Mouse (Mus musculus) lung, postnatal 0 days (tissue): Measurements from ENCODE around the gene Snx7. TPM values are rescaled to one million over a fixed set of nuclear protein-coding genes. Genes with fewer than 3 reads are reported as not detected.

Source experiments
- ATAC-seq: fragments of 200-750 bp; cut with Nextera tagmentation; 2 replicates; pipeline ENCODE4 v1.8.0; 2017; ENCODE audit warnings: moderate library complexity
- DNase-seq: peaks from one replicate; pipeline ENCODE4 v3.0.0-alpha.2; 2016; ENCODE audit warnings: low spot score
- H3K27ac ChIP-seq: fragments of 300-500 bp; sonication (generic); 2 replicates; pipeline ENCODE4 v1.5.1; 2014; ENCODE audit warnings: antibody characterized with exemption, mild to moderate bottlenecking, low read length, mixed read lengths
- H3K27me3 ChIP-seq: fragments of 300-500 bp; sonication (generic); replicated peaks from 2 replicates; pipeline ENCODE4 v1.6.1; 2014; ENCODE audit warnings: low read length, mixed read lengths; ENCODE audit not compliant: insufficient read depth
- H3K36me3 ChIP-seq: fragments of 300-500 bp; sonication (generic); 2 replicates; pipeline ENCODE4 v1.6.1; 2014; ENCODE audit warnings: low read length, mixed read lengths; ENCODE audit not compliant: insufficient read depth
- H3K4me1 ChIP-seq: fragments of 300-500 bp; sonication (generic); 2 replicates; pipeline ENCODE4 v1.6.1; 2014; ENCODE audit warnings: antibody characterized with exemption, low read depth, low read length, mixed read lengths; ENCODE audit not compliant: insufficient read depth
- H3K4me2 ChIP-seq: fragments of 300-500 bp; sonication (generic); replicated peaks from 2 replicates; pipeline ENCODE4 v1.6.1; 2014; ENCODE audit warnings: low read depth, mild to moderate bottlenecking, low read length, moderate library complexity, mixed read lengths
- H3K4me3 ChIP-seq: fragments of 300-500 bp; sonication (generic); 2 replicates; pipeline ENCODE4 v1.5.1; 2014; ENCODE audit warnings: low read depth, low read length
- H3K9ac ChIP-seq: fragments of 300-500 bp; sonication (generic); replicated peaks from 2 replicates; pipeline ENCODE4 v1.6.1; 2014; ENCODE audit warnings: low read depth, mild to moderate bottlenecking
- H3K9me3 ChIP-seq: fragments of 300-500 bp; sonication (generic); 2 replicates; pipeline ENCODE4 v1.6.1; 2016; ENCODE audit warnings: low read length, mixed read lengths
- CTCF ChIP-seq: IDR thresholded peaks from 2 replicates; pipeline ENCODE4 v1.5.1; 2016; ENCODE audit warnings: antibody characterized with exemption, mild to moderate bottlenecking
- EP300 ChIP-seq: IDR thresholded peaks from 2 replicates; pipeline ENCODE4 v1.6.1; 2016; ENCODE audit warnings: antibody characterized with exemption, mild to moderate bottlenecking, control low read depth
- WGBS: fragments of 180-500 bp; shearing (Covaris S2); extraction: QIAGEN DNeasy Blood & Tissue Kit; methylation state at CpG from one replicate; pipeline ENCODE4 v1.1.7; 2014; 5-methylcytosine and 5-hydroxymethylcytosine counted together
- polyA plus RNA-seq: library from polyadenylated mRNA; unstranded; fragments of >200 nt; fragmentation: Nextera tagmentation; extraction: Ambion mirVana; gene quantifications from 2 replicates; pipeline ENCODE4 v1.2.1, GENCODE M21; 2015

Snx7 gene
- polyA plus RNA-seq, 1 experiment from 2014 or later, result 70.9 TPM

GRCm38 (mm10) chr3:117838020-117838419 is 30.7 kb downstream of the Snx7 start:
- Histone ChIP-seq H3K4me2 (no peak overlapping the region), H3K4me3 (no peak overlapping the region), H3K9ac (no peak overlapping the region), H3K36me3 (no peaks in the 10 kb centered on the region), H3K4me1 (no peaks in the 10 kb centered on the region), H3K9me3 (no peaks in the 10 kb centered on the region), H3K27ac (no peak overlapping the region), H3K27me3 (no peaks in the 10 kb centered on the region)
- 56% methylated on average over 3 of the region's 3 CpGs for whole genome bisulfite sequencing
- TF ChIP-seq EP300 (no peak), CTCF (no peak)
- peak; percentile 7 for DNase-seq
- ATAC-seq, result peak; percentile 60

GRCm38 (mm10) chr3:117826486-117827200 is 42.1 kb downstream of the Snx7 start:
- H3K9ac ChIP-seq, result no peak overlapping the region
- TF ChIP-seq EP300 (no peak), CTCF (no peak)
- ATAC-seq, result no peak
- no peak overlapping the region for H3K4me3 ChIP-seq
- H3K4me2 ChIP-seq, result no peak overlapping the region
- no peaks in the 10 kb centered on the region for H3K27me3 ChIP-seq
- H3K9me3 ChIP-seq, result no peaks in the 10 kb centered on the region
- H3K4me1 ChIP-seq, result no peaks in the 10 kb centered on the region
- no peak for DNase-seq
- no peak overlapping the region for H3K27ac ChIP-seq
- no peaks in the 10 kb centered on the region for H3K36me3 ChIP-seq
- WGBS, result 85% methylated on average over 6 of the region's 6 CpGs

- H3K27ac ChIP-seq, result no peak overlapping the region
- H3K9ac ChIP-seq, result no peak overlapping the region
- no peak for ATAC-seq
- H3K4me1 ChIP-seq, result no peaks in the 10 kb centered on the region
- no peak for DNase-seq
- no peak overlapping the region for H3K4me3 ChIP-seq
- H3K9me3 ChIP-seq, result no peaks in the 10 kb centered on the region
- H3K27me3 ChIP-seq, result no peaks in the 10 kb centered on the region
- no peak overlapping the region for H3K4me2 ChIP-seq
- WGBS, result 92% methylated on average over 3 of the region's 3 CpGs
- no peaks in the 10 kb centered on the region for H3K36me3 ChIP-seq
- TF ChIP-seq CTCF, result no peak
- no peak for TF ChIP-seq EP300
These were observed 45.5 kb downstream of the Snx7 start for GRCm38 (mm10) chr3:117823218-117823617.

GRCm38 (mm10) chr3:117817635-117818034 is 51.1 kb downstream of the Snx7 start:
- Histone ChIP-seq H3K27ac (no peak overlapping the region), H3K27me3 (no peaks in the 10 kb centered on the region), H3K4me3 (no peak overlapping the region), H3K9me3 (no peaks in the 10 kb centered on the region), H3K4me2 (no peak overlapping the region), H3K4me1 (no peaks in the 10 kb centered on the region), H3K36me3 (no peaks in the 10 kb centered on the region), H3K9ac (no peak overlapping the region)
- DNase-seq (no peak), ATAC-seq (no peak)
- TF ChIP-seq EP300, result no peak
- no peak for TF ChIP-seq CTCF
- 70% methylated on average over 1 of the region's 1 CpGs for WGBS

GRCm38 (mm10) chr3:117814218-117814617 is 54.5 kb downstream of the Snx7 start:
- H3K4me1 ChIP-seq, result no peaks in the 10 kb centered on the region
- 82% methylated on average over 2 of the region's 2 CpGs for WGBS
- no peaks in the 10 kb centered on the region for H3K27me3 ChIP-seq
- H3K36me3 ChIP-seq, result no peaks in the 10 kb centered on the region
- H3K9ac ChIP-seq, result no peak overlapping the region
- H3K9me3 ChIP-seq, result no peaks in the 10 kb centered on the region
- no peak for DNase-seq
- no peak overlapping the region for H3K27ac ChIP-seq
- no peak for TF ChIP-seq CTCF
- no peak for TF ChIP-seq EP300
- no peak overlapping the region for H3K4me2 ChIP-seq
- no peak overlapping the region for H3K4me3 ChIP-seq
- ATAC-seq, result no peak

- no peaks in the 10 kb centered on the region for H3K4me1 ChIP-seq
- H3K27me3 ChIP-seq, result no peaks in the 10 kb centered on the region
- H3K4me3 ChIP-seq, result no peak overlapping the region
- no peak for DNase-seq
- TF ChIP-seq CTCF, result no peak
- TF ChIP-seq EP300, result no peak
- H3K36me3 ChIP-seq, result no peaks in the 10 kb centered on the region
- H3K9me3 ChIP-seq, result no peaks in the 10 kb centered on the region
- H3K27ac ChIP-seq, result no peak overlapping the region
- 63% methylated on average over 4 of the region's 4 CpGs for WGBS
- no peak overlapping the region for H3K4me2 ChIP-seq
- H3K9ac ChIP-seq, result no peak overlapping the region
- ATAC-seq, result no peak
These were observed 56.6 kb downstream of the Snx7 start for GRCm38 (mm10) chr3:117812135-117812534.

GRCm38 (mm10) chr3:117805782-117806181 is 63.0 kb downstream of the Snx7 start:
- WGBS, result 79% methylated on average over 6 of the region's 6 CpGs
- TF ChIP-seq CTCF (no peak), EP300 (no peak)

More at GRCm38 (mm10) chr3:117805782-117806181, 63.0 kb downstream of the Snx7 start:
- DNase-seq (no peak), ATAC-seq (no peak)
- no peaks in the 10 kb centered on the region for H3K36me3 ChIP-seq
- no peaks in the 10 kb centered on the region for H3K4me1 ChIP-seq
- H3K9me3 ChIP-seq, result no peaks in the 10 kb centered on the region
- no peak overlapping the region for H3K4me2 ChIP-seq
- H3K9ac ChIP-seq, result no peak overlapping the region
- no peak overlapping the region for H3K27ac ChIP-seq
- H3K27me3 ChIP-seq, result no peaks in the 10 kb centered on the region
- H3K4me3 ChIP-seq, result no peak overlapping the region
